Mouse (Mus musculus) intestine, embryonic 16.5 days (tissue): Measurements from ENCODE around the gene Ugt1a2. TPM values are rescaled to one million over a fixed set of nuclear protein-coding genes. Genes with fewer than 3 reads are reported as not detected.
"Not testable (repeated sequence)": the region's sequence is repeated elsewhere in the genome, so short reads cannot be mapped to it uniquely, and the experiment has no call there.

Experiments used
- ATAC-seq: fragments of 200-750 bp; cut with Nextera tagmentation; 2 replicates; pipeline ENCODE4 v1.8.0; 2017; ENCODE audit warnings: moderate TSS enrichment, moderate library complexity
- H3K27ac ChIP-seq: fragments of 300-500 bp; sonication (generic); 2 replicates; pipeline ENCODE4 v1.5.1; 2014; ENCODE audit warnings: mild to moderate bottlenecking, low read length
- H3K27me3 ChIP-seq: fragments of 300-500 bp; sonication (generic); replicated peaks from 2 replicates; pipeline ENCODE4 v1.6.1; 2014; ENCODE audit warnings: low read length, control low read depth, mixed read lengths; ENCODE audit not compliant: control insufficient read depth, insufficient read depth
- H3K36me3 ChIP-seq: fragments of 300-500 bp; sonication (generic); 2 replicates; pipeline ENCODE4 v1.6.1; 2014; ENCODE audit warnings: low read length, control low read depth; ENCODE audit not compliant: control insufficient read depth, insufficient read depth
- H3K4me1 ChIP-seq: fragments of 300-500 bp; sonication (generic); 2 replicates; pipeline ENCODE4 v1.6.1; 2014; ENCODE audit warnings: low read length, control low read depth, mixed read lengths; ENCODE audit not compliant: control insufficient read depth, insufficient read depth
- H3K4me2 ChIP-seq: fragments of 300-500 bp; sonication (generic); 2 replicates; pipeline ENCODE4 v1.6.1; 2014; ENCODE audit warnings: low read depth, low read length, control low read depth
- H3K4me3 ChIP-seq: fragments of 300-500 bp; sonication (generic); 2 replicates; pipeline ENCODE4 v1.5.1; 2014; ENCODE audit warnings: mild to moderate bottlenecking, low read length
- H3K9ac ChIP-seq: fragments of 300-500 bp; sonication (generic); 2 replicates; pipeline ENCODE4 v1.6.1; 2014; ENCODE audit warnings: low read depth, low read length
- H3K9me3 ChIP-seq: fragments of 300-500 bp; sonication (generic); 2 replicates; pipeline ENCODE4 v1.6.1; 2016; ENCODE audit warnings: low read length, control low read depth; ENCODE audit not compliant: control insufficient read depth
- WGBS: fragments of 180-500 bp; shearing (Covaris S2); extraction: QIAGEN DNeasy Blood & Tissue Kit; methylation state at CpG from one replicate; pipeline ENCODE4 v1.1.7; 2014; 5-methylcytosine and 5-hydroxymethylcytosine counted together
- polyA plus RNA-seq: library from polyadenylated mRNA; unstranded; fragments of >200 nt; fragmentation: Nextera tagmentation; extraction: Ambion mirVana; gene quantifications from 2 replicates; pipeline ENCODE4 v1.2.1, GENCODE M21; 2015

Gene Ugt1a2
- 0.37 TPM in 1 of 2 replicates, not detected in the other for polyA plus RNA-seq

- Histone ChIP-seq H3K4me1 (no peaks in the 10 kb centered on the region), H3K4me2 (no peak within 1 kb of the TSS), H3K4me3 (no peak within 1 kb of the TSS), H3K27me3 (no peaks in the 10 kb centered on the region), H3K9me3 (peaks cover 3% of the 10 kb centered on the region; the same call in 1 of the 2 replicates), H3K27ac (no peak within 1 kb of the TSS), H3K36me3 (no peaks in the 10 kb centered on the region), H3K9ac (no peak within 1 kb of the TSS)
- 68% methylated on average over 7 of the region's 7 CpGs for WGBS
- ATAC-seq: no peak
These were observed at the start of gene Ugt1a2 for GRCm38 (mm10) chr1:88200456-88200855. Gene Ugt1a2, plus strand, starts transcription at chr1:88200601.

- no peaks in the 10 kb centered on the region for H3K4me1 ChIP-seq
- no peaks in the 10 kb centered on the region for H3K9me3 ChIP-seq
- 43% methylated on average over 2 of the region's 2 CpGs for WGBS
- peak; percentile 50; the same call in 1 of the 2 replicates for ATAC-seq
- H3K4me2 ChIP-seq: no peak overlapping the region
- H3K36me3 ChIP-seq: no peaks in the 10 kb centered on the region
- no peak overlapping the region for H3K9ac ChIP-seq
- H3K4me3 ChIP-seq: no peak overlapping the region
- no peak overlapping the region for H3K27ac ChIP-seq
- H3K27me3 ChIP-seq: no peaks in the 10 kb centered on the region
These were observed 42.0 kb upstream of the Ugt1a2 start for GRCm38 (mm10) chr1:88158430-88158829.

DNA sequence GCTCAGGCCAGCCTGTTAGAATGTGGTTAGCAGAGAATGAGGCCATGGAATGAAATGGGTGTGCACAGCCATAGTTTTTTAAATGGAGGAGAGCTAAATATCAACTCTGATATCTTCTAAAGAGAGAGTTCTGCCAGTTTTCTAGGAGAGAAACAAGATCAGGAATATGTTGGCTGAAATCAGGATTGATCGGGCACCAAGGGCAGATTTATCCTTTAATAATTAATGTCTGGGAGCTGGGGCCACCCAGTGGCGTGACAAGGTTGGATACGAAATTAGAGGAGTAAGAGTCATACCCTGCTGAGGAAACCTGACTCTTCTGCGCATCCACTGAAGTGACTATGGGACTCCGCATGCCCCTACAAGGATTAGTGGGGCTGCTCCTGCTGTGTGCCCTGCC is 34.7 kb upstream of the Ugt1a2 start, which contains the start of gene Ugt1a5:
Gene Ugt1a5 (plus strand): TSS at position 302 of the 400 bp plus-strand sequence.
- no peak for ATAC-seq

DNA sequence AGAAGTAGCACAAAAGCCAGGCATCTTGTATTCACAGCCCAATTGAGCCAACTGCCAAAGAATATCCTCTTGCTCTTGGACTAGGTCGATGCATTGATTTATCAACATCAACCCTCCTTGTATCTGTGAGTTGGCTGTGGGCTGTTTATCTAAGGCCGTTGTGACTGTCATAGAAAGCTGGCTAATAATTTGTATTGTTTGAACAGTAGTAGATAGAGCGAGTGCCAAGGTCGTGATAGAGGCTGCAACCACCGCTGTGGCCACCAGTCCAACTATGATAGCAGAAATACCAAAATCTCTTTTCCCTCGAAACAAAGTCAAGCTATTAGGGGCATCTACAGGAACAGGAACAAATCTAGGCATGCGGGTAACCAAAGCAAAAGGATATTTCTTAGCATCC is 28.2 kb upstream of the Ugt1a2 start:
- H3K36me3 ChIP-seq, H3K27me3 ChIP-seq, H3K4me2 ChIP-seq, H3K9ac ChIP-seq, H3K27ac ChIP-seq, ATAC-seq, H3K4me1 ChIP-seq, H3K9me3 ChIP-seq, H3K4me3 ChIP-seq: not testable (repeated sequence)
- 61% methylated on average over 5 of the region's 7 CpGs for WGBS

More for the DNA sequence above, 34.7 kb upstream of the Ugt1a2 start, which contains the start of gene Ugt1a5:
- no peaks in the 10 kb centered on the region for H3K4me1 ChIP-seq
- no peak within 1 kb of the TSS for H3K27ac ChIP-seq
- H3K4me3 ChIP-seq: no peak within 1 kb of the TSS
- H3K27me3 ChIP-seq: no peaks in the 10 kb centered on the region
- H3K4me2 ChIP-seq: no peak within 1 kb of the TSS
- H3K9me3 ChIP-seq: no peaks in the 10 kb centered on the region
- H3K36me3 ChIP-seq: no peaks in the 10 kb centered on the region
- H3K9ac ChIP-seq: no peak within 1 kb of the TSS
- WGBS: 76% methylated on average over 5 of the region's 5 CpGs

DNA sequence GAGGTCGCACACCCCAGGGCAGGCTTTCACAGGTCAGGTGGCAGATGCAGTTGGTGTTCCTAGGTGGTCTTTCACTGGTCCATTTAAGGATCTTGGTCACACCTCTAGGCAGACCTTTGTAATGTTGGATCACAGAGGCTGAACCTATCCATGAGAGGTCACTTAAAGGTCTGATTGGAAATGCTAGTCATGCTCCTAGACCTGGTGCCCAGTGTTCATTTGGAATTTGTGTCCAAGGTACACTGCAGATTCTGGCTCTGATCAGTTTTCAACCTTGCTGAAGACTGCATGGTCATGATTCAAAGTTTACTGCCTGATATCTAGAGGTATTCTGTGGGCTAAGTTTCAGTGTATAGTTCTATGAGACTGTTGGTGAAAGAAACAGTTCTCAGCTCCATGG is 20.7 kb upstream of the Ugt1a2 start:
- Histone ChIP-seq H3K9ac (no peak overlapping the region), H3K4me2 (no peak overlapping the region), H3K4me1 (no peaks in the 10 kb centered on the region), H3K27ac (no peak overlapping the region), H3K27me3 (no peaks in the 10 kb centered on the region), H3K9me3 (0 out of 2 replicates have a peak, but pooled peaks cover 3% of the 10 kb centered on the region), H3K4me3 (no peak overlapping the region), H3K36me3 (no peaks in the 10 kb centered on the region)
- 82% methylated on average over 1 of the region's 1 CpGs for WGBS
- no peak for ATAC-seq

DNA sequence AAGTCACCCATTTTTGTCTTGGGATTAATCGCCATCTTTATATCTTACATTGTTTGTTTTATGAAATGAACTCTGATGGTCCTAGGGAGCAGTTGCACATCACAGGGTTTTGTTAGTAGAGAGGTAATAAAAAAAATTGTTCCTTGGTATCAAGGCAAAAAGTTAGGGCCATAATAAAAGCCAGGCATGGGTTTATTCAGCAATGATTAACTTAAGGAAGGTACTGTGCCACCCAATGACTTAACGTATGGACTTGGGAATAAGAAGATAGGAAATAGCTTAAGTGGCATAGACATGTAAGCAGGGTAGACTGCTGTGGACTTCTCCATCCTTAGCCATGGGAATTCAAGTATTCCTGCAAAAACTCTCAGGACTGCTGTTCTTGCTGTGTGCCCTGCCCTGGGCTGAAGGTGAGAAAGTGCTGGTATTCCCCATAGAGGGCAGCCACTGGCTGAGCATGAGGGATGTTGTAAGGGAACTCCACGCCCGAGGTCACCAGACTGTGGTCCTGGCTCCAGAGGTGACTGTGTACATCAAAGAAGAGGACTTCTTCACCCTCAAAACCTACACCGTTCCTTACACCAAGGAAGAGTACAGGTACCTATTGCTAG is 14.0 kb upstream of the Ugt1a2 start:
- ATAC-seq: no peak

GRCm38 (mm10) chr1:88192136-88192535 is 8.3 kb upstream of the Ugt1a2 start:
- no peak overlapping the region for H3K27ac ChIP-seq
- no peaks in the 10 kb centered on the region for H3K27me3 ChIP-seq
- H3K4me3 ChIP-seq: no peak overlapping the region
- no peaks in the 10 kb centered on the region for H3K36me3 ChIP-seq
- no peak overlapping the region for H3K9ac ChIP-seq
- no peaks in the 10 kb centered on the region for H3K4me1 ChIP-seq
- no peaks in the 10 kb centered on the region for H3K9me3 ChIP-seq
- WGBS: 75% methylated on average over 3 of the region's 3 CpGs
- no peak for ATAC-seq
- H3K4me2 ChIP-seq: no peak overlapping the region

More for the DNA sequence above, 14.0 kb upstream of the Ugt1a2 start:
- WGBS: 74% methylated on average over 5 of the region's 5 CpGs
- no peaks in the 10 kb centered on the region for H3K9me3 ChIP-seq
- H3K36me3 ChIP-seq: no peaks in the 10 kb centered on the region
- H3K27me3 ChIP-seq: no peaks in the 10 kb centered on the region
- no peak overlapping the region for H3K4me2 ChIP-seq
- no peak overlapping the region for H3K27ac ChIP-seq
- H3K4me3 ChIP-seq: no peak overlapping the region
- H3K4me1 ChIP-seq: no peaks in the 10 kb centered on the region
- H3K9ac ChIP-seq: no peak overlapping the region

DNA sequence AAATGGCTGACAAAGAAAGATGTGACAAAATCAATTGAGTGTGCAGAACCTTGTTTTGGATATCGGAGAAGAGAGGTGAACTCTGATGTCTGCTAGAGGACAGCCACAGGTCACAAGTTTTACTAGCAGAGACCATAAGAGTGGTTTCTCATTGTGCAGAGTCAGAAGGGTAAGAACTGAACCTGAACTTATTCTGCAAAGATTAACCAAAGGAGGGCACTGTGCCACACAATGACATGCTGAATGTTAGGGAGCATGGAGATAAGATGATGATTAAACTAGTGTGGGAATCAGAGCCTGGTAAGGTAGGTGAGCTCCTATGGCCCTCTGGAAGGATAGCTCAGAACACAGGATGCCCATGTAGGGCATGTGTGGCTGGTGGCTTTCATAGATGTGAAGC is 4.7 kb upstream of the Ugt1a2 start:
- 92% methylated on average over 1 of the region's 1 CpGs for WGBS
- Histone ChIP-seq H3K36me3 (no peaks in the 10 kb centered on the region), H3K9ac (no peak overlapping the region), H3K27me3 (no peaks in the 10 kb centered on the region), H3K9me3 (no peaks in the 10 kb centered on the region), H3K27ac (no peak overlapping the region), H3K4me2 (no peak overlapping the region), H3K4me3 (no peak overlapping the region), H3K4me1 (no peaks in the 10 kb centered on the region)
- no peak for ATAC-seq

DNA sequence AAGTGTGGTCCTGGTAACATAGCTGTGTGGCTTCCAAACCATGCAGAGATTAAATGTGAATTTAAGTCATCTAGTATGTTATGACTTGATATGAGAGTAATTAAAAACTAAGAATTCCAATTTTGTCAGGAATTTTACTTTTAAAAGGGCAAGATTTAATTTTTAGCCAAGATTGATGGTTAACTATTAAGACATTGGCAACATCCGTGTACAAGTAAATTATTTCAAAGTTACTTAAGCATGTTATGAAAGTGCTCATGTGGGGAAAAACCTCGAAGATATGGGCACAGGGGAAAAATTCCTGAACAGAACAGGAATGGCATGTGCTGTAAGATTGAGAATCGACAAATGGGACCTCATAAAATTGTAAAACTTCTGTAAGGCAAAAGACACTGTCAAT is 3.0 kb upstream of the Ugt1a2 start:
- no peak overlapping the region for H3K27ac ChIP-seq
- ATAC-seq: no peak
- no peaks in the 10 kb centered on the region for H3K4me1 ChIP-seq
- H3K36me3 ChIP-seq: no peaks in the 10 kb centered on the region
- no peaks in the 10 kb centered on the region for H3K9me3 ChIP-seq
- 72% methylated on average over 3 of the region's 3 CpGs for WGBS
- H3K27me3 ChIP-seq: no peaks in the 10 kb centered on the region
- no peak overlapping the region for H3K9ac ChIP-seq
- no peak overlapping the region for H3K4me3 ChIP-seq
- no peak overlapping the region for H3K4me2 ChIP-seq

GRCm38 (mm10) chr1:88199996-88200395 is 405 bp upstream of the Ugt1a2 start:
- 58% methylated on average over 2 of the region's 2 CpGs for WGBS
- Histone ChIP-seq H3K4me2 (no peak overlapping the region), H3K27ac (no peak overlapping the region), H3K4me1 (no peaks in the 10 kb centered on the region), H3K4me3 (no peak overlapping the region), H3K27me3 (no peaks in the 10 kb centered on the region), H3K36me3 (no peaks in the 10 kb centered on the region), H3K9me3 (peaks cover 3% of the 10 kb centered on the region; the same call in 1 of the 2 replicates), H3K9ac (no peak overlapping the region)
- ATAC-seq: no peak
